Mouse (Mus musculus): ENCODE results near the gene Gm13279. TPM values are rescaled to one million over a fixed set of nuclear protein-coding genes. Genes with fewer than 3 reads are reported as not detected.
"Not testable (repeated sequence)": the region's sequence is repeated elsewhere in the genome, so short reads cannot be mapped to it uniquely, and the experiment has no call there.

Gene Gm13279
- polyA plus RNA-seq (2015; fragmentation: Nextera tagmentation; extraction: Ambion mirVana): not detected in 2 replicates

- H3K4me2 ChIP-seq (replicated peaks; ENCODE audit: low read depth); H3K27me3 ChIP-seq (ENCODE audit: control insufficient read depth, insufficient read depth, low read length); DNase-seq (ENCODE audit: low spot score); H3K27ac ChIP-seq (replicated peaks); H3K36me3 ChIP-seq (ENCODE audit: control insufficient read depth, insufficient read depth, low read length); H3K9me3 ChIP-seq (ENCODE audit: control insufficient read depth, low read length); H3K4me3 ChIP-seq (ENCODE audit: low read depth, low read length); H3K9ac ChIP-seq (ENCODE audit: low read length); ATAC-seq (ENCODE audit: low FRiP score, low TSS enrichment); H3K4me1 ChIP-seq (replicated peaks; ENCODE audit: control insufficient read depth, insufficient read depth): not testable (repeated sequence)
- WGBS: no CpG with 5 or more reads among the region's 28 CpGs
Observed at GRCm38 (mm10) chr4:88797097-88797496, at the start of gene Gm13279. TSS of gene Gm13279 (plus strand) at chr4:88797397.

GRCm38 (mm10) chr4:88749926-88750325 is 47.3 kb upstream of the Gm13279 start:
- TF ChIP-seq EP300 (optimal IDR thresholded peaks at IDR 0.05) (no peak), CTCF (IDR thresholded peaks at IDR 0.05; ENCODE audit: low read depth) (no peak)
- Histone ChIP-seq H3K27ac (replicated peaks) (no peak overlapping the region), H3K27me3 (ENCODE audit: control insufficient read depth, insufficient read depth, low read length) (no peaks in the 10 kb centered on the region), H3K4me1 (replicated peaks; ENCODE audit: control insufficient read depth, insufficient read depth) (no peaks in the 10 kb centered on the region), H3K4me3 (ENCODE audit: low read depth, low read length) (no peak overlapping the region), H3K9ac (ENCODE audit: low read length) (no peak overlapping the region), H3K4me2 (replicated peaks; ENCODE audit: low read depth) (no peak overlapping the region), H3K9me3 (ENCODE audit: control insufficient read depth, low read length) (no peaks in the 10 kb centered on the region), H3K36me3 (ENCODE audit: control insufficient read depth, insufficient read depth, low read length) (no peaks in the 10 kb centered on the region)
- 52% methylated on average over 6 of the region's 6 CpGs for WGBS
- no peak for ATAC-seq (ENCODE audit: low FRiP score, low TSS enrichment)
- DNase-seq (ENCODE audit: low spot score): no peak

- not testable (repeated sequence) for H3K27me3 ChIP-seq (ENCODE audit: control insufficient read depth, insufficient read depth, low read length); H3K27ac ChIP-seq (replicated peaks); H3K4me2 ChIP-seq (replicated peaks; ENCODE audit: low read depth); H3K4me3 ChIP-seq (ENCODE audit: low read depth, low read length); H3K36me3 ChIP-seq (ENCODE audit: control insufficient read depth, insufficient read depth, low read length); H3K4me1 ChIP-seq (replicated peaks; ENCODE audit: control insufficient read depth, insufficient read depth); DNase-seq (ENCODE audit: low spot score); H3K9me3 ChIP-seq (ENCODE audit: control insufficient read depth, low read length); ATAC-seq (ENCODE audit: low FRiP score, low TSS enrichment); H3K9ac ChIP-seq (ENCODE audit: low read length)
- 71% methylated on average over 13 of the region's 15 CpGs for WGBS
- TF ChIP-seq CTCF (IDR thresholded peaks at IDR 0.05; ENCODE audit: low read depth): peak; percentile 40
Observed at GRCm38 (mm10) chr4:88754818-88755340, 42.3 kb upstream of the Gm13279 start, which contains the start of gene Gm13271. TSS of gene Gm13271 (plus strand) at chr4:88754868.

- Histone ChIP-seq H3K4me3 (ENCODE audit: low read depth, low read length) (peak overlapping the region; percentile 49), H3K27ac (replicated peaks) (peak overlapping the region; percentile 96), H3K4me2 (replicated peaks; ENCODE audit: low read depth) (peak overlapping the region; percentile 66), H3K9ac (ENCODE audit: low read length) (peak overlapping the region; percentile 64)
- DNase-seq (ENCODE audit: low spot score): peak; percentile 48
- H3K9me3 ChIP-seq (ENCODE audit: control insufficient read depth, low read length); H3K27me3 ChIP-seq (ENCODE audit: control insufficient read depth, insufficient read depth, low read length); H3K4me1 ChIP-seq (replicated peaks; ENCODE audit: control insufficient read depth, insufficient read depth); H3K36me3 ChIP-seq (ENCODE audit: control insufficient read depth, insufficient read depth, low read length); ATAC-seq (ENCODE audit: low FRiP score, low TSS enrichment): not testable (repeated sequence)
- WGBS: 11% methylated on average over 28 of the region's 31 CpGs
Observed at GRCm38 (mm10) chr4:88756581-88757513, 40.4 kb upstream of the Gm13279 start.

GRCm38 (mm10) chr4:88757628-88758031 is 39.6 kb upstream of the Gm13279 start:
- Histone ChIP-seq H3K27ac (replicated peaks) (peak overlapping the region; percentile 96), H3K4me3 (ENCODE audit: low read depth, low read length) (peak overlapping the region; percentile 49), H3K9ac (ENCODE audit: low read length) (peak overlapping the region; percentile 64), H3K4me2 (replicated peaks; ENCODE audit: low read depth) (peak overlapping the region; percentile 66)
- ATAC-seq (ENCODE audit: low FRiP score, low TSS enrichment) (peak; percentile 100), DNase-seq (ENCODE audit: low spot score) (peak; percentile 82)
- peak; percentile 72 for TF ChIP-seq CTCF (IDR thresholded peaks at IDR 0.05; ENCODE audit: low read depth)
- H3K27me3 ChIP-seq (ENCODE audit: control insufficient read depth, insufficient read depth, low read length); H3K4me1 ChIP-seq (replicated peaks; ENCODE audit: control insufficient read depth, insufficient read depth); H3K36me3 ChIP-seq (ENCODE audit: control insufficient read depth, insufficient read depth, low read length); H3K9me3 ChIP-seq (ENCODE audit: control insufficient read depth, low read length): not testable (repeated sequence)
- 0% methylated on average over 16 of the region's 21 CpGs for WGBS

- H3K4me2 ChIP-seq (replicated peaks; ENCODE audit: low read depth); ATAC-seq (ENCODE audit: low FRiP score, low TSS enrichment): not testable (repeated sequence)
- WGBS: 85% methylated on average over 8 of the region's 9 CpGs
Observed at GRCm38 (mm10) chr4:88758751-88759150, 38.4 kb upstream of the Gm13279 start.

GRCm38 (mm10) chr4:88759610-88760268 is 37.5 kb upstream of the Gm13279 start, which contains the start of gene Gm13283:
TSS of gene Gm13283 (plus strand) at chr4:88760119.
- H3K27ac ChIP-seq (replicated peaks): 0 out of 2 replicates have a peak within 1 kb of the TSS, but pooled peaks have one; percentile 24
- not testable (repeated sequence) for DNase-seq (ENCODE audit: low spot score); ATAC-seq (ENCODE audit: low FRiP score, low TSS enrichment); H3K4me1 ChIP-seq (replicated peaks; ENCODE audit: control insufficient read depth, insufficient read depth); H3K36me3 ChIP-seq (ENCODE audit: control insufficient read depth, insufficient read depth, low read length); H3K9ac ChIP-seq (ENCODE audit: low read length); H3K27me3 ChIP-seq (ENCODE audit: control insufficient read depth, insufficient read depth, low read length); H3K9me3 ChIP-seq (ENCODE audit: control insufficient read depth, low read length)
- peak within 1 kb of the TSS; percentile 31 for H3K4me3 ChIP-seq (ENCODE audit: low read depth, low read length)
- WGBS: 27% methylated on average over 7 of the region's 14 CpGs
- peak within 1 kb of the TSS; percentile 41 for H3K4me2 ChIP-seq (replicated peaks; ENCODE audit: low read depth)

More at GRCm38 (mm10) chr4:88758751-88759150, 38.4 kb upstream of the Gm13279 start:
- H3K4me3 ChIP-seq (ENCODE audit: low read depth, low read length); H3K27ac ChIP-seq (replicated peaks); H3K36me3 ChIP-seq (ENCODE audit: control insufficient read depth, insufficient read depth, low read length); DNase-seq (ENCODE audit: low spot score); H3K9me3 ChIP-seq (ENCODE audit: control insufficient read depth, low read length); H3K4me1 ChIP-seq (replicated peaks; ENCODE audit: control insufficient read depth, insufficient read depth); H3K9ac ChIP-seq (ENCODE audit: low read length); H3K27me3 ChIP-seq (ENCODE audit: control insufficient read depth, insufficient read depth, low read length): not testable (repeated sequence)

Data from stomach, postnatal 0 days (tissue).